Mouse (Mus musculus) right cerebral cortex, postnatal 4 days (tissue): ENCODE results near the gene Ubash3a.

Source experiments
- DNase-seq: peaks from one replicate; pipeline ENCODE4 v3.0.0-alpha.2; 2022

Ubash3a gene

GRCm38 (mm10) chr17:31216068-31216955 lies 8.6 kb downstream of the Ubash3a start:
- no peak for DNase-seq

- no peak for DNase-seq
Observed at GRCm38 (mm10) chr17:31222810-31223310, 15.2 kb downstream of the Ubash3a start.

- no peak for DNase-seq
Observed at GRCm38 (mm10) chr17:31223835-31224234, 16.2 kb downstream of the Ubash3a start.

GRCm38 (mm10) chr17:31224591-31224990 lies 16.9 kb downstream of the Ubash3a start:
- no peak for DNase-seq

GRCm38 (mm10) chr17:31226368-31226767 lies 18.7 kb downstream of the Ubash3a start:
- DNase-seq, result no peak

GRCm38 (mm10) chr17:31226931-31227330 lies 19.3 kb downstream of the Ubash3a start:
- DNase-seq, result no peak

- no peak for DNase-seq
Observed at GRCm38 (mm10) chr17:31231780-31232179, 24.1 kb downstream of the Ubash3a start.

GRCm38 (mm10) chr17:31232251-31233010 lies 24.8 kb downstream of the Ubash3a start:
- no peak for DNase-seq

GRCm38 (mm10) chr17:31235915-31236314 lies 28.2 kb downstream of the Ubash3a start:
- DNase-seq, result no peak

GRCm38 (mm10) chr17:31238234-31239020 lies 30.8 kb downstream of the Ubash3a start:
- no peak for DNase-seq

GRCm38 (mm10) chr17:31241156-31241555 lies 33.5 kb downstream of the Ubash3a start:
- DNase-seq, result no peak

- no peak for DNase-seq
Observed at GRCm38 (mm10) chr17:31242764-31243163, 35.1 kb downstream of the Ubash3a start.

- no peak for DNase-seq
Observed at GRCm38 (mm10) chr17:31245321-31245720, 37.6 kb downstream of the Ubash3a start.

- no peak for DNase-seq
Observed at GRCm38 (mm10) chr17:31247144-31247543, 39.5 kb downstream of the Ubash3a start.

- no peak for DNase-seq
Observed at GRCm38 (mm10) chr17:31253951-31254350, 46.3 kb downstream of the Ubash3a start.

- DNase-seq, result peak; percentile 67
Observed at GRCm38 (mm10) chr17:31254463-31254931, 46.8 kb downstream of the Ubash3a start.

- no peak for DNase-seq
Observed at GRCm38 (mm10) chr17:31257149-31257548, 49.5 kb downstream of the Ubash3a start.

- no peak for DNase-seq
Observed at GRCm38 (mm10) chr17:31257898-31258297, 50.2 kb downstream of the Ubash3a start.

GRCm38 (mm10) chr17:31258310-31258865 lies 50.7 kb downstream of the Ubash3a start:
- no peak for DNase-seq

- DNase-seq, result no peak
Observed at GRCm38 (mm10) chr17:31259145-31259544, 51.5 kb downstream of the Ubash3a start.

- DNase-seq, result no peak
Observed at GRCm38 (mm10) chr17:31259825-31260224, 52.2 kb downstream of the Ubash3a start.

GRCm38 (mm10) chr17:31260430-31260829 lies 52.8 kb downstream of the Ubash3a start:
- no peak for DNase-seq
